Mouse (Mus musculus) ES-Bruce4 (cell line): ENCODE measurements at regions not wholly inside any gene's neighbourhood (a gene's known extent, or its start where the extent isn't known, plus 50 kb on each side); places are given as distances from the start of the nearest gene placed in this dataset.

ENCODE experiments used
- CTCF ChIP-seq: IDR thresholded peaks from one replicate; pipeline ENCODE4 v1.8.1; 2011; ENCODE audit warnings: low read depth, low read length
- EP300 ChIP-seq: IDR thresholded peaks from 2 replicates; pipeline ENCODE4 v1.6.1; 2011; ENCODE audit warnings: low read depth, low read length; ENCODE audit not compliant: insufficient read depth
- POLR2A ChIP-seq: IDR thresholded peaks from one replicate; pipeline ENCODE4 v1.8.1; 2011; ENCODE audit warnings: low read length; ENCODE audit not compliant: insufficient read depth

DNA sequence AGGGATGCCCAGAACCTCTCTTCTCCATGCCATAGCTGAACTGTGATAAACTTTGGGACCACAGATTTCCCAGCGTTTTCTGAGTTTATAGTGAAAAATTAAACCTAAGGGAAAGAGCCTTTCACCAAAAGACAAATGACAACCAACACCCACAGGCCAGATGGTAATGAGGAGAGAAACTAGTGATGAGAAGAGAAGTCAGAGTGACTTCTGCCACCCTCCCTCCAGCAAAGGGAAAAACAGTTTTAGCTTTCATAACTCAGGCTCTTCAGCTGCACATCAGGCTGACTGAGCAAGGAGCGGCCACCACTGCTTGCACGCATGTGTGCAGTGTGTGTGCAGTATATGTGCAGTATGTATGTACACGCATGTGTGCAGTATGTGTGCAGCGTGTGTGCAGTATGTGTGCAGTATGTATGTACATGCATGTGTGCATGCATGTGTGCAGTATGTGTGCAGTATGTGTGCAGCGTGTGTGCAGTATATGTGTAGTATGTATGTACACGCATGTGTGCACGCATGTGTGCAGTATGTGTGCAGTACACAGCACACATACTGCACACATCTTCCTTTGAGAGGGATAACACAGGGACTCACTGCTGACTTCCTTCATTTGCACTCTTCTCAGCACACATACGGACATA is 208.1 kb upstream of the Ppargc1a start:
- TF ChIP-seq POLR2A, result no peak
- TF ChIP-seq CTCF, result no peak
- no peak for TF ChIP-seq EP300
